Mouse (Mus musculus): ENCODE data around the gene Fgg.

The Fgg gene

GRCm38 (mm10) chr3:83007557-83007956 lies at the start of gene Fgg:
Gene Fgg (plus strand): TSS chr3:83007724.
- DNase-seq = no peak

GRCm38 (mm10) chr3:82971046-82971445 lies 36.5 kb upstream of the Fgg start:
- no peak for DNase-seq

- no peak for DNase-seq
Measured at GRCm38 (mm10) chr3:82980818-82981217, 26.7 kb upstream of the Fgg start.

GRCm38 (mm10) chr3:82981861-82982260 lies 25.7 kb upstream of the Fgg start:
- no peak for DNase-seq

- no peak for DNase-seq
Measured at GRCm38 (mm10) chr3:82984840-82985239, 22.7 kb upstream of the Fgg start.

GRCm38 (mm10) chr3:82991963-82992362 lies 15.6 kb upstream of the Fgg start:
- DNase-seq = no peak

- DNase-seq = no peak
Measured at GRCm38 (mm10) chr3:82992956-82993355, 14.6 kb upstream of the Fgg start.

- peak in 1 of 2 experiments; percentile 5 for DNase-seq
Measured at GRCm38 (mm10) chr3:82995368-82995767, 12.2 kb upstream of the Fgg start.

GRCm38 (mm10) chr3:82996656-82997055 lies 10.9 kb upstream of the Fgg start:
- no peak for DNase-seq

GRCm38 (mm10) chr3:82998772-82999463 lies 8.6 kb upstream of the Fgg start:
- DNase-seq = no peak

- no peak for DNase-seq
Measured at GRCm38 (mm10) chr3:82999995-83000394, 7.5 kb upstream of the Fgg start.

- DNase-seq = peak in 1 of 2 experiments; percentile 13
Measured at GRCm38 (mm10) chr3:83002191-83002590, 5.3 kb upstream of the Fgg start.

GRCm38 (mm10) chr3:83003068-83003467 lies 4.5 kb upstream of the Fgg start:
- DNase-seq = no peak

- no peak for DNase-seq
Measured at GRCm38 (mm10) chr3:83004801-83005200, 2.7 kb upstream of the Fgg start.

- DNase-seq = no peak
Measured at GRCm38 (mm10) chr3:83010291-83010690, 2.8 kb downstream of the Fgg start.

- DNase-seq = no peak
Measured at GRCm38 (mm10) chr3:83011136-83011535, 3.6 kb downstream of the Fgg start.

GRCm38 (mm10) chr3:83011565-83011964 lies 4.0 kb downstream of the Fgg start:
- no peak for DNase-seq

- no peak for DNase-seq
Measured at GRCm38 (mm10) chr3:83012636-83013035, 5.1 kb downstream of the Fgg start.

GRCm38 (mm10) chr3:83013951-83014350 lies 6.4 kb downstream of the Fgg start:
- DNase-seq = no peak

- no peak for DNase-seq
Measured at GRCm38 (mm10) chr3:83016236-83016635, 8.7 kb downstream of the Fgg start.

GRCm38 (mm10) chr3:83020387-83020786 lies 12.9 kb downstream of the Fgg start:
- DNase-seq = no peak

- no peak for DNase-seq
Measured at GRCm38 (mm10) chr3:83021176-83021575, 13.7 kb downstream of the Fgg start.

GRCm38 (mm10) chr3:83025036-83025435 lies 17.5 kb downstream of the Fgg start:
- no peak for DNase-seq

GRCm38 (mm10) chr3:83025475-83026301 lies 18.2 kb downstream of the Fgg start, which contains the start of gene Fga:
Gene Fga (plus strand): TSS chr3:83026076.
- DNase-seq = no peak
